Mouse (Mus musculus): Measurements from ENCODE around the gene Camkmt.

- TF ChIP-seq POLR2A (IDR thresholded peaks at IDR 0.05; ENCODE audit: control insufficient read depth in 1 of 2, insufficient read depth in 1 of 2, low read depth in 1 of 2, low read length in 2 of 2, poor library complexity in 1 of 2): no peak
- TF ChIP-seq CTCF (IDR thresholded peaks at IDR 0.05 in 2 of 3, conservative IDR thresholded peaks at IDR 0.05 in 1 of 3; ENCODE audit: control insufficient read depth in 1 of 3, insufficient read depth in 1 of 3, low read depth in 2 of 3, low read length in 3 of 3, poor library complexity in 1 of 3, severe bottlenecking in 1 of 3): no peak
- TF ChIP-seq TAL1 (IDR thresholded peaks at IDR 0.05; ENCODE audit: low read length): no peak
- no peak for TF ChIP-seq GATA1 (IDR thresholded peaks at IDR 0.05; ENCODE audit: low read depth, low read length)
- TF ChIP-seq RAD21 (IDR thresholded peaks at IDR 0.05; ENCODE audit: low read depth, low read length): no peak
- no peak for TF ChIP-seq ZNF384 (IDR thresholded peaks at IDR 0.05; ENCODE audit: low read depth, low read length)
- TF ChIP-seq POLR2AphosphoS5 (IDR thresholded peaks at IDR 0.05; ENCODE audit: borderline replicate concordance, low read depth, low read length): no peak
- TF ChIP-seq POLR2AphosphoS2 (IDR thresholded peaks at IDR 0.05; ENCODE audit: low read length): no peak
- TF ChIP-seq USF2 (IDR thresholded peaks at IDR 0.05; ENCODE audit: borderline replicate concordance in 1 of 2, insufficient read depth in 1 of 2, low read depth in 1 of 2, low read length in 2 of 2): no peak
- no peak for TF ChIP-seq BHLHE40 (IDR thresholded peaks at IDR 0.05; ENCODE audit: borderline replicate concordance, low read depth, low read length)
- TF ChIP-seq TCF12 (IDR thresholded peaks at IDR 0.05; ENCODE audit: low read depth, low read length): no peak
- TF ChIP-seq MAX (IDR thresholded peaks at IDR 0.05; ENCODE audit: low read length): no peak
- no peak for TF ChIP-seq MEF2A (IDR thresholded peaks at IDR 0.05; ENCODE audit: extremely low read depth, insufficient replicate concordance, low read depth, low read length, poor library complexity, severe bottlenecking)
- TF ChIP-seq ELF1 (IDR thresholded peaks at IDR 0.05; ENCODE audit: low read depth, low read length): no peak
Measured at GRCm38 (mm10) chr17:85393891-85394321, 303.6 kb downstream of the Camkmt start.
